Mouse (Mus musculus): ENCODE data around the gene Hbp1. TPM values are rescaled to one million over a fixed set of nuclear protein-coding genes. Genes with fewer than 3 reads are reported as not detected.

Hbp1 gene
- polyA plus RNA-seq, 1 experiment from 2014 or later = 93.5 TPM

- Histone ChIP-seq H3K9me3 (replicated peaks) (no peaks in the 10 kb centered on the region), H3K4me2 (no peak overlapping the region), H3K4me1 (replicated peaks) (peaks cover 8% of the 10 kb centered on the region), H3K9ac (no peak overlapping the region), H3K27ac (no peak overlapping the region), H3K4me3 (no peak overlapping the region), H3K36me3 (peaks cover 3% of the 10 kb centered on the region; the same call in 1 of the 2 replicates), H3K27me3 (no peaks in the 10 kb centered on the region)
- ATAC-seq (replicated peaks; ENCODE audit: insufficient number of reproducible peaks, insufficient read depth, low FRiP score, low read depth) = no peak
- WGBS = 79% methylated on average over 4 of the region's 4 CpGs
Measured at GRCm38 (mm10) chr12:31900391-31900914, 49.9 kb downstream of the Hbp1 start.

DNA sequence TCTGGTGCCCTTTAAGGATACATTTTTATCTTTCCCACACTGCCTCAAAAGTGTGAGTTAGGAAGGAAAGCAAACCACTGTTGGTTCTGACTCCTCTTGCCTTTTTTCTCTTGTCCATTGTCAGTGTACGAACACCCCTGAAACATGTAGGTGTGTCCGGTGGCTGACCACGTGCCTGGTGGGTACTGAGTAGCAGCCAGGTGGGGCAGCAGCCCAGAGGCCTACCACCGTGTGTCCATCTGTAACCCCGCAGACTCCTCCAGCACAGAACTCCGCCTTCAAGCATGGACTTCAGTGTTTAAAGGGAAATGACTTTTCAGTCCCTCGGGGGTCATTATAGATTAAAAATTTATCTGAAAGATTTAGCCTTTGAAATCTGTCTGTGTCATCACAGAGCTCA, 52.9 kb downstream of the Hbp1 start:
- no peaks in the 10 kb centered on the region for H3K27me3 ChIP-seq
- no peak for ATAC-seq (replicated peaks; ENCODE audit: insufficient number of reproducible peaks, insufficient read depth, low FRiP score, low read depth)
- no peaks in the 10 kb centered on the region for H3K9me3 ChIP-seq (replicated peaks)
- H3K36me3 ChIP-seq = peaks cover 3% of the 10 kb centered on the region; the same call in 1 of the 2 replicates
- no peak overlapping the region for H3K4me2 ChIP-seq
- H3K27ac ChIP-seq = no peak overlapping the region
- H3K4me3 ChIP-seq = no peak overlapping the region
- H3K4me1 ChIP-seq (replicated peaks) = peaks cover 12% of the 10 kb centered on the region
- no peak overlapping the region for H3K9ac ChIP-seq
- 73% methylated on average over 7 of the region's 7 CpGs for WGBS

GRCm38 (mm10) chr12:31896986-31897385, 53.3 kb downstream of the Hbp1 start:
- no peak overlapping the region for H3K4me3 ChIP-seq
- no peak overlapping the region for H3K4me2 ChIP-seq
- WGBS = 64% methylated on average over 8 of the region's 8 CpGs
- no peak for ATAC-seq (replicated peaks; ENCODE audit: insufficient number of reproducible peaks, insufficient read depth, low FRiP score, low read depth)
- H3K27me3 ChIP-seq = no peaks in the 10 kb centered on the region
- peaks cover 12% of the 10 kb centered on the region for H3K4me1 ChIP-seq (replicated peaks)
- no peaks in the 10 kb centered on the region for H3K9me3 ChIP-seq (replicated peaks)
- H3K27ac ChIP-seq = no peak overlapping the region
- H3K9ac ChIP-seq = no peak overlapping the region
- peaks cover 3% of the 10 kb centered on the region; the same call in 1 of the 2 replicates for H3K36me3 ChIP-seq

DNA sequence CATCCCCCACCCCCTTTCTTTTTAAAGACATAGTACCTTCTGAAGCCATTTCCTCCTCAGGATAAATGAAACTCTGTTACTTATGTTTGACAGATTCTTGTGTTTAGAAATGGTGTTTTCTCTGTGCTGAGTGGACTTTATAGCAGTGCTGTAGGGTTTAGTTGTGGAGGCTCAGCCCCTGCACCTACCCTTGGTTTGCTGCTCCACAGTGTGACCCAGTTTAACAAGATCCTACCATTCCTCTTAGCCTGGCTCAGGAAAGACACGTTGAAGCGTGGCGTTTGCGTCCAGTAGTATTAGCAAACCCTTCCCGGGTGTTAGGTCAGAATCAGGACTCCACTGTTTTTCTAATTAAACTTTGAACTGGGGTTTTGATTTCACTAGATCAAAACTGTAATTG, 54.0 kb downstream of the Hbp1 start:
- peaks cover 12% of the 10 kb centered on the region for H3K4me1 ChIP-seq (replicated peaks)
- no peak for ATAC-seq (replicated peaks; ENCODE audit: insufficient number of reproducible peaks, insufficient read depth, low FRiP score, low read depth)
- no peak overlapping the region for H3K4me2 ChIP-seq
- no peak overlapping the region for H3K9ac ChIP-seq
- no peak overlapping the region for H3K27ac ChIP-seq
- H3K36me3 ChIP-seq = peaks cover 3% of the 10 kb centered on the region; the same call in 1 of the 2 replicates
- 46% methylated on average over 5 of the region's 5 CpGs for WGBS
- H3K27me3 ChIP-seq = no peaks in the 10 kb centered on the region
- no peaks in the 10 kb centered on the region for H3K9me3 ChIP-seq (replicated peaks)
- no peak overlapping the region for H3K4me3 ChIP-seq

DNA sequence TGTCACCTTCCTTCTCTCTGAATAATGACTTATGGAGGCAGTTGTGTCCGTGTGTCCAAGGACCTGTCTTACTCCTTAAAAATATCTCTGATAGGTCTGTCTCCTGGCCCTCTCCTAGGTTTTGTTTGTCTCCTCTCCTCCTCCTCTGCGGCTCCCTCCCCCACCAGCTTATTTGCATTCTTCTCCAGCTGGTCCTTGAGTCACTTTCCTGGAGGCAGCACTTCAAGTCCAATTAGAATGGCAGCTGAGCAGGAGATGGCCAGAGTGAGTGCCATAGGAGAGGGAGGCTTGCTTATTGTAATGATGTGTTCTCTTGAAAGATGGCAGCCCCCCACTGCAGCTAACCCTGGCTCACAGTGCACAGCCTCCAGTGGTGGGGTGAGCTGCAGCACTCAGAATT, 54.4 kb downstream of the Hbp1 start:
- no peak overlapping the region for H3K9ac ChIP-seq
- no peak overlapping the region for H3K4me2 ChIP-seq
- H3K36me3 ChIP-seq = peaks cover 3% of the 10 kb centered on the region; the same call in 1 of the 2 replicates
- 16% methylated on average over 2 of the region's 2 CpGs for WGBS
- peaks cover 12% of the 10 kb centered on the region for H3K4me1 ChIP-seq (replicated peaks)
- H3K9me3 ChIP-seq (replicated peaks) = no peaks in the 10 kb centered on the region
- H3K27me3 ChIP-seq = no peaks in the 10 kb centered on the region
- no peak for ATAC-seq (replicated peaks; ENCODE audit: insufficient number of reproducible peaks, insufficient read depth, low FRiP score, low read depth)
- no peak overlapping the region for H3K27ac ChIP-seq
- H3K4me3 ChIP-seq = no peak overlapping the region

DNA sequence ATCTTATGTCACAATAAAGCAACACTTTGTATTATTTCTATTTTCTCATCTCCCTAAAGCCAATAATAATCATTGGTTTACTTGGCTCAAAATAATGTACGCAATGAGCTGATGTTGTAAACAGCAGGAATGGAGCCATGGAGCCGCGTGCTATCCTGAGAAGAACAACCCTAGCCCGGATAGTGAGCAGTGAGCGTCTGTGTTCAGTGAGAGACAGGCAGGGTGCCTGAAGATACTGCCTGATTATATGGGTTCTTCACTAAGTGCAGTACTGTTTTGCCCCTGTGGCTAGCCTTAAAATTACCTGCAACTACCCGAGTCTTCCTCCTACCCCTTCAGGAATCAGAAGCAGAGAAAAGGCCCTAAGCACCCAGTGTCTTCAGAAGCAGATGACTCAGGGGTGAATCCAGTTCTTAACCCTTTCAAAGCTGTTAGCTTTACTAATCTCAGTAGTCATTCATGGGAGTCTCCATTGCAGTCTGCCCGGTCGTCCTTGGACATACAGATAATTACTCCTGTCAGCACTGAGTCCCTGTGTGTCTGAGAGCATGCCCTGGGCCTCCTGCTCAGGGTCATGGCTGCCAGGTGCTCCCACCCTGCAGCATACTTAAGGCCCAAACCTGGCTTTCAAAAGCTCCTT, 55.1 kb downstream of the Hbp1 start:
- no peak for ATAC-seq (replicated peaks; ENCODE audit: insufficient number of reproducible peaks, insufficient read depth, low FRiP score, low read depth)
- H3K36me3 ChIP-seq = peaks cover 3% of the 10 kb centered on the region; the same call in 1 of the 2 replicates

GRCm38 (mm10) chr12:31892771-31893170, 57.6 kb downstream of the Hbp1 start:
- 89% methylated on average over 7 of the region's 7 CpGs for WGBS
- H3K4me3 ChIP-seq = no peak overlapping the region
- H3K4me1 ChIP-seq (replicated peaks) = peaks cover 12% of the 10 kb centered on the region
- no peak overlapping the region for H3K27ac ChIP-seq
- no peak for ATAC-seq (replicated peaks; ENCODE audit: insufficient number of reproducible peaks, insufficient read depth, low FRiP score, low read depth)
- H3K9ac ChIP-seq = no peak overlapping the region
- H3K36me3 ChIP-seq = peaks cover 6% of the 10 kb centered on the region; the same call in 1 of the 2 replicates
- H3K9me3 ChIP-seq (replicated peaks) = no peaks in the 10 kb centered on the region
- no peaks in the 10 kb centered on the region for H3K27me3 ChIP-seq
- no peak overlapping the region for H3K4me2 ChIP-seq

More for the DNA sequence above, 55.1 kb downstream of the Hbp1 start:
- Histone ChIP-seq H3K9ac (no peak overlapping the region), H3K27ac (no peak overlapping the region), H3K4me3 (no peak overlapping the region), H3K4me1 (replicated peaks) (peaks cover 12% of the 10 kb centered on the region), H3K27me3 (no peaks in the 10 kb centered on the region), H3K9me3 (replicated peaks) (no peaks in the 10 kb centered on the region), H3K4me2 (no peak overlapping the region)
- WGBS = 39% methylated on average over 8 of the region's 8 CpGs

DNA sequence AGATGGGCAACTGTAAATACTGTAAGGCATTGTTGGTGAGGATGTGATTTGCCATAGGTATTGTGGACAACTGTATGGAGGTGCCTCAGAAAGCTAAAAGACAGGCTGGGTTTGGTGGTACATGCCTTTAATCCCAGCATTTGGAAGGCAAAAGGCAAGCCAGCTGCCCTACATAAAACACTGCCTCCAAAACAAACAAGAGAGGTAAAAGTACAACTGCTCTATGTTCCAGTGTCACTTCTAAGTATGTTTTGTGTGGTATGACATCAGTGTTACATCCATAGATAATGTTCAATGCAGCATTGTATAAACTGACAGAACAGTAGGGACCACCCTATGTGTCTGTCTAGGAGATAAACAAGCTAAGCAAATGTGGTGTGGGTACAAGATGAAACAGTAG, 58.3 kb downstream of the Hbp1 start:
- peaks cover 12% of the 10 kb centered on the region for H3K4me1 ChIP-seq (replicated peaks)
- no peak overlapping the region for H3K4me2 ChIP-seq
- ATAC-seq (replicated peaks; ENCODE audit: insufficient number of reproducible peaks, insufficient read depth, low FRiP score, low read depth) = no peak
- H3K9me3 ChIP-seq (replicated peaks) = no peaks in the 10 kb centered on the region
- peaks cover 8% of the 10 kb centered on the region; the same call in 1 of the 2 replicates for H3K36me3 ChIP-seq
- H3K4me3 ChIP-seq = no peak overlapping the region
- H3K27ac ChIP-seq = no peak overlapping the region
- no peaks in the 10 kb centered on the region for H3K27me3 ChIP-seq
- no peak overlapping the region for H3K9ac ChIP-seq

GRCm38 (mm10) chr12:31890685-31891084, 59.6 kb downstream of the Hbp1 start:
- no peak overlapping the region for H3K27ac ChIP-seq
- no peak overlapping the region for H3K4me3 ChIP-seq
- H3K4me1 ChIP-seq (replicated peaks) = peaks cover 5% of the 10 kb centered on the region; the same call in 1 of the 2 replicates
- H3K9me3 ChIP-seq (replicated peaks) = no peaks in the 10 kb centered on the region
- H3K27me3 ChIP-seq = no peaks in the 10 kb centered on the region
- peaks cover 17% of the 10 kb centered on the region for H3K36me3 ChIP-seq
- no peak overlapping the region for H3K9ac ChIP-seq
- 79% methylated on average over 6 of the region's 6 CpGs for WGBS
- no peak overlapping the region for H3K4me2 ChIP-seq
- no peak for ATAC-seq (replicated peaks; ENCODE audit: insufficient number of reproducible peaks, insufficient read depth, low FRiP score, low read depth)

DNA sequence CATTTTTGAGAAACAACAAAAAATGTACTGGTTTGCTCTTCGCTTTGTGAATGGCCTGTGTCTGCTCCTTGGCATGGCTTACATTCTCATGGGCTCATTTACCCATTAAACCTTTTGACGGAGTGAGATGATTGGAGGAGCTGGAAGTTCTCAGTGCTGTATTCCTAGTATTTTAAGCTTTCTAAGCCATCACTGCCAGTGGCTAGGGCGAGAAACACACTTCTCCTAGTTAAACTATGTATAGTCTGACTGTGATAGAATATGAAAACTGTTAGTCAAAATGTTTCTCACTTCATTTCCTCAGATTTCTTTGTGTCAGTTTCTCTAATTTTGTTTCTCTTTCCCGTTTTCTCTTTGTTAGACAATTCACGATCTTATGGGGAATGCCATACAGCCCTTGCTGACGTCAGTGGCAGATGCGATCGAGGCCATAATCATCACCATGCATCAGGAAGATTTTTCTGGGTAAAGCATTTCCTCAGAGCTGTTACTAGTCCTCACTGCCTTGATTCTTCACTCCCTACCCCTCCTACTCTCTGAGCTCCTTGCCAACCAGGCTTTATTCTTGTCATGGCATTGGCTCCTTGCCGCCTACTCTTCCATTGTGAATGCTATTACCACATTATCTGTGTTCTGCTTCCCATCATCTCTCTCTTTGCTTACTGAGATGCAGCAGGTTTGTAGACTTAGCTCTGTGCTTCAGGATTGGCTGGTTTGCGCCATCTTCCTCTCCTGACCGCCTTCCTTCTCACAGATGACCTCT, 64.3 kb downstream of the Hbp1 start:
- Histone ChIP-seq H3K27me3 (no peaks in the 10 kb centered on the region), H3K27ac (no peak overlapping the region), H3K4me1 (replicated peaks) (no peaks in the 10 kb centered on the region), H3K4me2 (no peak overlapping the region), H3K9ac (no peak overlapping the region), H3K36me3 (peaks cover 17% of the 10 kb centered on the region), H3K4me3 (no peak overlapping the region), H3K9me3 (replicated peaks) (no peaks in the 10 kb centered on the region)
- ATAC-seq (replicated peaks; ENCODE audit: insufficient number of reproducible peaks, insufficient read depth, low FRiP score, low read depth) = no peak
- 95% methylated on average over 11 of the region's 11 CpGs for WGBS

GRCm38 (mm10) chr12:31885084-31885483, 65.3 kb downstream of the Hbp1 start:
- H3K4me1 ChIP-seq (replicated peaks) = no peaks in the 10 kb centered on the region
- no peak overlapping the region for H3K9ac ChIP-seq
- H3K36me3 ChIP-seq = peaks cover 17% of the 10 kb centered on the region
- H3K4me3 ChIP-seq = no peak overlapping the region
- 80% methylated on average over 4 of the region's 4 CpGs for WGBS
- no peak overlapping the region for H3K27ac ChIP-seq
- no peaks in the 10 kb centered on the region for H3K9me3 ChIP-seq (replicated peaks)
- no peak for ATAC-seq (replicated peaks; ENCODE audit: insufficient number of reproducible peaks, insufficient read depth, low FRiP score, low read depth)
- no peaks in the 10 kb centered on the region for H3K27me3 ChIP-seq
- H3K4me2 ChIP-seq = no peak overlapping the region

All from heart, embryonic 15.5 days (tissue).